Mouse (Mus musculus) liver, postnatal 0 days (tissue): ENCODE data around the gene Spred2.

Source experiments
- CTCF ChIP-seq: sonication (generic); IDR thresholded peaks from 2 replicates; pipeline ENCODE4 v1.5.1; 2016; ENCODE audit warnings: antibody characterized with exemption, low read depth
- EP300 ChIP-seq: IDR thresholded peaks from 2 replicates; pipeline ENCODE4 v1.6.1; 2016; ENCODE audit warnings: antibody characterized with exemption, low read depth, mild to moderate bottlenecking

- no peak for TF ChIP-seq CTCF
- no peak for TF ChIP-seq EP300
Measured at GRCm38 (mm10) chr11:20035972-20036371, 111.8 kb downstream of the Spred2 start.
